Mouse (Mus musculus): Measurements from ENCODE around the gene Cyp1a1. TPM values are rescaled to one million over a fixed set of nuclear protein-coding genes. Genes with fewer than 3 reads are reported as not detected.
"Not testable (repeated sequence)": the region's sequence is repeated elsewhere in the genome, so short reads cannot be mapped to it uniquely, and the experiment has no call there.

The Cyp1a1 gene
- total RNA-seq, 4 experiments from 2014 or later = 0.14 to 0.25 (median 0.19) TPM

DNA sequence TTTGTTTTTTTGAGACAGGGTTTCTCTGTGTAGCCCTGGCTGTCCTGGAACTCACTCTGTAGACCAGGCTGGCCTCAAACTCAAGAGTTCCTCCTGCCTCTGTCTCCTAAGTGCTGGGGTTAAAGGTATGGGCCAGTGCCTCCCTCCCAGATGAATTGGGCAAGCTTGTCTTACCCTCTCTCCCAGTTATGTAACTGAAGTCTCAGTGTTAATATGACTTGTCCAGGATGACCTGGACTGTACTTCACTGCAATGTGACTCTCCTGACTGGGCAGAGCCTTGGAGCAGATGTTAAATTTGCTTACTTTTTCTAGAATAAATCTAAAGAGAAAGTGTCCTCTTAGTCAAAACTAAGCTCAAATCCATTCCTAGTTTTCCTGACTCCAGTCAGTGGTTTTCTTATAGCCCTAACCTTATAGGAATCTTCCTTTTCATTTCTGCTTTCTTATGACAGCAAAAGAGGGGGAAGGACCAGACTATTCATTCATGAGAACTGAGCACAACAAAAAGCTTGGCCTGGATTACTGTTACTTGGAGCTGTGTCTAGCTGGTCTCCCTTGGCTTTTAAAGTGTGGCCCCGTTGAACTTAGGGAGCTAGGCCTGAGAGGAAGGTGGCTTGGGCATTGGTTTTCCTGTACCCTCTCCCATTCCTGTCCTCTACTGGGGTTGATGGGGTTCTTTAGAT is 10.9 kb downstream of the Cyp1a1 start:
- no peak for DNase-seq (ENCODE audit: low spot score in 2 of 2)

DNA sequence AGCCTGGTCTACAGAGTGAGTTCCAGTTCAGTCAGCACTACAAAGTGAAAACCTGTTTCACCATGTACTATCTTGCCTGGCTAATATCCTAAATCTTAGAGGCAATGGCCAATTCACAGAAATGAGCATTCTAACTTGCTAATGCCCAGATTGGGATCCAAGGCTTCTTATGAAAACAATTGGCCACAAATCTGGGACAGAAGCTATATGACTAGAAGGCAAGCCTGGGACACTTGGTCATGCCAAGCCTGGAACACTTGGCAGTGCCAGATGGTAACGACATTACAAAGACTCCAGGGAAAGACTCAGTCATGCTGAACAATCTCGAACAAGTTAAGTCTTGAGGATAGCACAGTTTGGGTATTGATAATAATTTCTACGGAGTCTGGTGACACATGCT is 18.8 kb downstream of the Cyp1a1 start:
- DNase-seq (ENCODE audit: low spot score in 2 of 2) = no peak

DNA sequence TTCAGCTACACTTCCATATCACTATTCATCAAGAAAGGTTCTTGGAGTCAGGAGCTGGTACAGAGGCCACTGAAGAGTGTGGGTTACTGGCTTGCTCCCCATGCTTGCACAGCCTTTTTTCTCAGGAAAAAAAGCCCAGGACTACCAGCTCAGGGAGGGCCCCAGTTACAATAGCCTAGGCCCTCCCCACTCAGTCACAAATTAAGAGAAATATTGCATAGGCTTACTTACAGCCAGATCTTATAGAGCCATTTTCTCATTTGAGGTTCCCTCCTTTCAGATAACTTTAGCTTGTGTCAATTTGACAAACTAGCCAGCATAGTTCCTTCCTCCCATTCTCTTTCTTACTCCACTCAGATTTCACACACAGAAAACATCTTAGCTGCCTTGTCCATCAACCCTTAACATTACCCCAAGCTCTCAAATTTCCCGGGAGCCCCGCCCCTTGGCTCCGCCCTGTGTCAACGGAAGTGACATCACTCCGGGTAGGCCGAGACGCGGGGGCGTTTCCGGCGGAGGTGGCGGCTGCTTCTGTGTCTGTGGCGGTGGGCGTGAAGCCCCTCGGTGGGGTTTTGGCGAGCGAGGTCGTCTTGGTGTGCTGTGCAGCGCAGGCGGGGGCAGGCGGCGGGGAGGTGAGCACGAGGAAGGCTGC is 20.5 kb downstream of the Cyp1a1 start, which contains the start of gene Edc3:
TSS of gene Edc3 (plus strand) at position 473 of the 652 bp plus-strand sequence.
- DNase-seq (ENCODE audit: low spot score in 2 of 2) = peak; percentile 65 to 76

DNA sequence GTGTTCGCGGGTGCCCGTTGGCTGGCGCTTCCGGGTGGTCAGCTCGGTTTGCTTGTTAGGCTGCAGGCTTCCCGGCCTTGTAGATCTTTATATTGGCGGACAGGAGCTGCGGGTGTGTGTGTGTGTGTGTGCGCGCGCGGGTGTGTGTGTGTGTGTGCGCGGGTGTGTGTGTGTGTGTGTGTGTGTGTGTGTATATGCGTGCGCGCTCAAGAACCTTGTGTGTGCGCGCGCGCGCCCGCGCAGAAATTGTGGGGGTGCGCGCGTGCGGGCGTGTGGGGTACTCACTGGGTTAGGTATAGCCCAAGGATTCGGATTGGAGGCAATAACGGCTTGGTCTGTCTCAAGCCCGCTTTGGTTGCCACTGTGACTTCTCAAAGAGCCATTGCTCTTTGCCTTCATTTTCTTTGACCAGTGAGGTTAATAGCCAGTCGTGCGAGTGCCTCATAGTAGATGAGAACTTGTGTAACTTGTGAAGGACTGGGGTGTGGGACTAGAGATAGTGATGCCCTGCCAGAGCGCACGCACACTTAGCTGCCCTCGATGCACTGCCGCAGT is 21.1 kb downstream of the Cyp1a1 start:
- DNase-seq (ENCODE audit: low spot score in 2 of 2) = peak; percentile 40 to 42

DNA sequence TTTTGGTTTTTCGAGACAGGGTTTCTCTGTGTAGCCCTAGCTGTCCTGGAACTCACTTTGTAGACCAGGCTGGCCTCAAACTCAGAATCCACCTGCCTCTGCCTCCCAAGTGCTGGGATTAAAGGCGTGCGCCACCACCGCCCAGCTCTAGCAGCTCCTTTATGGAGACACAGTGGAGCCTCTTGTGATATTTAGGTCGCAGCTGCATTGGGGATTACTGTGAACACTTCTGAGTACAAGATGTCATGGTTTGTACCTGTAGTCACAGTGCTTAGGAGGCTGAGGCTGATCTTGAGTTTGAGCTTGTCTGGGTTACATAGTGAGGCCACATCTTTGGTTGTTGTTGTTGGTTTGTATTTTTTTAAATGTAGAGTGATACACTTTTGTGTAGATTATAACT is 22.5 kb downstream of the Cyp1a1 start:
- DNase-seq (ENCODE audit: low spot score in 2 of 2) = not testable (repeated sequence)

DNA sequence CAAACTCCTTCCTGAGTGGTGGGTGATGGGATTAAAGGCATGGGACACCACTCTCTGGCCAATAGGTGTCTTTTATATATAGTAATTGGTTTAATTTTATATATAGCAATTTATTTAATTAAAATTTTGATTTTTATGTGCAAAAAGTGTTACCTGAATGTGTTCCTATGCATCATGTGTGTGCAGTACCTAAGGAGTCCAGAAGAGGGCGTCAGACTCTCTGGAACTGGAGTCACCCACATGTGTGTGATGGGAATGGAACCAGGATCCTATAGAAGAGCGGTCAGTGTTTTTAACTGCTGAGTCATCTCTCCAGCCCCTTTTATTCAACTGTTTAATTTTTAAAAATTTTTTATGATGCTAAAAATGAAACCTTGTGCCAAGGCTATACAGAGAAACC is 24.5 kb downstream of the Cyp1a1 start:
- no peak for DNase-seq (ENCODE audit: low spot score in 2 of 2)

DNA sequence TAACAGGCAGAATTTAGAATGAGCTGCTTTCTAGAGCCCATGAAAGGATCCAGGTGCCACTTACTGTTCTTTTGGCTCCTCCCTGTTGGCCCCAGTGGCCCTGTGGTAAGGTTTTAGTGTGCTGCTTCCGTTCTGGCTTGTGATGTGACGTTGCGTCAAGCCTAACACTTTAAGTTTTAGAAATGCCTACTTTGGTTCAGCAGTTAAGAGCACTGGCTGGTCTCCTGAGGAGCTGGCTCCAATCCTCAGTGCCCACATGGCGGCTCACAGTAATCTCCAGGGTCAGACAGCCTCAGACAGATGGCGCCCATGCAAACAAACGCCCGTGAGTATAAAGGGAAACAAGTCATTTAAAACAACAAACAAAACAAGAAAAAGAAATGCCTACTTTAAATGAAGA is 30.7 kb downstream of the Cyp1a1 start:
- DNase-seq (ENCODE audit: low spot score in 2 of 2) = no peak

DNA sequence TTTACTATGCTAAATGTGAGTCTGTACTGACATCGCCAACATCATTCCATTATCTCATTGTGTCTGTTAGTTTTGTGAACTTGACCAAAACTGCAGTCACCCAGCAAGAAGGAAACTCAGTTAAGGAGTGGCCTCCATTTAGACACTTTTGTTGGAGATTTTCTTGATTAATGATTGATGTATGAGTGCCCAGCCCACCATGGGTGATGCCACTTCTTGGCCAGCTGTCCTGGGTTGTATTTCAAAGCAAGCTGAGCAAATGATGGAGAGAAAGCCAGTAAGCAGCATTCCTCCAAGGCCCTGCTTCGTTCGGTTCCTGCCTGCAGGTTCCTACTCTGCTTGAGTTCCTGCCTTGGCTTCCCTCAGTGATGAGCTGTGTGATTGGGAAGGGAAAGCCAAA is 33.0 kb downstream of the Cyp1a1 start:
- no peak for DNase-seq (ENCODE audit: low spot score in 2 of 2)

DNA sequence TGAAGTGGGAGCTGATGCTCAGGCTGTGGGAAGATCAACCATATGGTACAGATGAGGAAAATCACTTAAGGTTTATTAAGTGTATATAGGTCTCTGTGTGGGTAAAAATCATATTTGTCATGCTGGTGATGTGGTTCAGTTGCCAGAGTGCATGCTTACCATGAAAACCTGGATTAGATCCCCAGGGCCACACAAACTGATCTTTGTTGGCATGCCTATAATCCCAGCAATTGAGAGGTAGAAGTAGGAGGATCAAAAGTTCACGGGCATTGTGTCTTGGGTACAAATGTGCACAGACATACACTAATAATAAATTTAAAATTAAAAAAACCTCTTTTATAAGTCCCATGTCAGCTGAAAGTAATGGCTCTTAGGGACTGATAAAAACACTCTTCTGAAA is 34.6 kb downstream of the Cyp1a1 start:
- no peak for DNase-seq (ENCODE audit: low spot score in 2 of 2)

DNA sequence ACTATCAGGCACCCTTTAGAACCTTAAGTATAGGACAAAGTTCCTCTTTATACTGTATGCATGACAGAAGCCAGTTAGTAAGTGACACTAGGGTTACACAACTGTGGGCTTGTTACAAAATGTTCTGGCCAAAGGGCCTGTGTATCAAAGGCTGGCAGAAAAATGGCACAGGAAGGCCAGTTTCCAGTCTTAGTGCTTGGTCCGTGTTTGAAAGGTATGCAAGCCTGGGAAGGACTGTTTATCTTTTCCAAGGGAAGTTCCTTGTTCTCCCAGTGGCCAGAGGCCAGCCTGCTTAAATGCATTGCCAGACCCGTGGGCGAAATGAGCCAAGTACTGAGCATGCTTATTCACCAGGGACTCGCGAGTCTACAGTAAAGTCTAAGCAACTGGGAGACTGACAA is 35.6 kb downstream of the Cyp1a1 start:
- DNase-seq (ENCODE audit: low spot score in 2 of 2) = peak; percentile 16 to 47

DNA sequence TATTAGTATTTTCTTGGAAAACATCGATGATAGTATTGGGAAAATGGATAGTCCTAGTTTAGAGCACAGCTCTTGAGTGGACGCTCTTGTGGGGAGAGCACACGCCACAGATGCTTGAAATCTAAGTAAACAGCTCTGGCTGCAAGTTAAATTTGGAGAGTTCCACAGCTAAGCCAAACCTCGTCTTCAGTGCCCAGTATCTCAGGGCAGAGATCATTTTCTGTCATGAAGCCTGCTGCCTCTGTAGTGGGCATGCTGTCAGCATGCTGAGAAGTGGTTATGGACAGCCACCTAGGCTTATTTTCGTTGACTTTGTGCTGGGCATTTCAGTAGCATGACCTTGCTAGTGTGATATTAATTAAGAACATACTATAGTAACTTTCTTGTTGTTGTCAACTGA is 36.1 kb downstream of the Cyp1a1 start:
- no peak for DNase-seq (ENCODE audit: low spot score in 2 of 2)

DNA sequence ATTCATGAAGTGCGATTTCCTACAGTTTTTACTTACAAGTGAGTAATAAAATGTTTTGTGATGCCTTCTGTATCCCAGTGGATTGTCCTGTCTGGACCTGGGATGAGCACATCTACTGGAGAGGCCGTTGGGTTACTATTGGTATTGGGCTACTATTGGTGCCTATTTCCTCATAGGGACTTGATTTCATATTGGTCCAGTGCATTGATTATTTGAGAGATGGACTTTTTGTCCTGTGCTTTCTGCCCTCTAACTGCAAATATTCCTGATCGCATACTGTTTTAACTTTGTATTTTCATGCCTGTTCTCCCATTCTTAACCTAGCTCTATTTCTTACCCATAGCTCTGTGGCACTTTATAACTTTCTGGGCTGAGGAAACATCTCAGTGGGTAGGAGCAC is 37.0 kb downstream of the Cyp1a1 start:
- no peak for DNase-seq (ENCODE audit: low spot score in 2 of 2)

DNA sequence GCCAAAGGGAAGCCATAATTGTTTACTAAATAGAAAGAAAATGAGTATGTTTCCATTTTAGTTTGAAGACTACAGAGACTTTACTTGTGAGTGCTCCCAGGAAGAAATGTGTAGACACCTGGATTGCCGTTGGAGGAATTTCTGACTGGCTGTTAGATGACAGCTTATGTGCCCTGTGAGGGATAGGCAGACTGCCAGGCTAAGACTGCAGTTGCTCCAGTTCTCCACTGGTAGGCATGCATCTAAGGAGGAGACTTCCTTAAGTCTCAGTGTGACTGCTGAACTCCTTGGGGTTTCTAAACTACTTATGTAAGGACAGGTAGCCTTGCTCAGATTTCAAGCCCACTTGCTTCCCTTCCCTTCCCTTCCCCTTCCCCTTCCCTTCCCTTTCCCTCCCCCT is 40.6 kb downstream of the Cyp1a1 start:
- no peak for DNase-seq (ENCODE audit: low spot score in 2 of 2)

DNA sequence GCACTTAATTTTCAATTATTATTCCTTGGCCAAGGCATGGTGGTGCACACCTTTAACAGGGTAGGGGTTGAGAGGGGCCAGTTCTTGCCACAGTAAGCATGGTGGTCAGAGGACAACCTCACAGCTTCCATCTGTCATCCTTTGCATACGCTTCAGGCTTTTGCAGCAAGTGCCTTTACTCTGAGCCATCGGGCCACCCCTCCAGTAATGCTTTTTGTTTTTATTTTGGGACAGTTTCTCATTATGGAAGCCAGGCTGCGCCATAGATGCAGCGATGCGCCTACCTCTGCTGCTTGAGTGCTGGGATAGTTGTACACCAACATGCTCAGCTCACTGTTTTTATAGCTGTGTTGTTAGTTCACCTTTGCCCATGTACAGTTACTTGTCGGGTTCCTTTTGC is 45.9 kb downstream of the Cyp1a1 start:
- DNase-seq (ENCODE audit: low spot score in 2 of 2) = no peak

DNA sequence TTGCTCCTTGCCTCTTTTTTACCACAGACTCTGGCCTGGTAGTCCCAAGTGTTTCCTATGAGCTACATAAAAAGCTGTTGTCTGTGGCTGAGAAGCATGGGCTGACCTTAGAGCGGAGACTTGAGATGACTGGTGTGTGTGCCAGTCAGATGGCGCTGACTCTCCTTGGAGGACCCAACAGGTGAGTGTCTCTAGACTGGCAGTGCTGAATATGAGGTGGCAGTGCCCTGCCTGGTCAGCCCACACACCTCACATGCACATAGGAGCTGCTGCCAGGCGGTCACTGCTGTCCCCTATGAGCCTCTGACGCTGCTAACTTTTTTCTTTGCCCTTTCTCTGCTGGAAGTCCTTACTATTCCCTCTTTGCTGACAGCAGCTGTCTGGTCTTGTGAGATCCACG is 52.1 kb downstream of the Cyp1a1 start:
- DNase-seq (ENCODE audit: low spot score in 2 of 2) = no peak

DNA sequence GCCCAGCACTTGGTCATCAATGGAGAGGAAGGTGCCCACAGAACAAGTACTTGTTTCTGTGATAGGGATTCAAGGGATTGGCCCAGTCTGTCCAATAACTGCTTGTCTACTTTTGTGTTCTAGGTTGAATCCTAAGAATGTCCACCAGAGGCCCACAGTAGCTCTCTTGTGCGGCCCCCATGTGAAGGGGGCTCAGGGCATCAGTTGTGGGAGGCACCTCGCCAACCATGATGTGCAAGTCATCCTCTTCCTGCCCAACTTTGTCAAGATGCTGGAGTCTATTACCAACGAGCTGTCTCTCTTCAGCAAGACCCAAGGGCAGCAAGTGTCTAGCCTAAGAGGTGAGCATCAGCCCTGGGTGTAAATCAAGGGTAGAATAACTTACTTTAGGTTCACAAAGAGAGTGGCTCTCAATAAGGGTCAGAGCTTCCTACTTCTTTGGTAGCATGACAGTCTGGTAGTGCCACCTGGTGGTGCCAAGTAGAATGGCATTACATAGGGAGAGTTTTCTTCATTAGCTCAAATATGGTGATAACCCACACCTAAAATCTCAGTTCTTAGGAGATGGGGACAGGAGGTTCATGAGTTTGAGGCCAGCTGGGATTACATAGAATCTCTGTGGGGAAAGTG is 56.8 kb downstream of the Cyp1a1 start:
- DNase-seq (ENCODE audit: low spot score in 2 of 2) = no peak

DNA sequence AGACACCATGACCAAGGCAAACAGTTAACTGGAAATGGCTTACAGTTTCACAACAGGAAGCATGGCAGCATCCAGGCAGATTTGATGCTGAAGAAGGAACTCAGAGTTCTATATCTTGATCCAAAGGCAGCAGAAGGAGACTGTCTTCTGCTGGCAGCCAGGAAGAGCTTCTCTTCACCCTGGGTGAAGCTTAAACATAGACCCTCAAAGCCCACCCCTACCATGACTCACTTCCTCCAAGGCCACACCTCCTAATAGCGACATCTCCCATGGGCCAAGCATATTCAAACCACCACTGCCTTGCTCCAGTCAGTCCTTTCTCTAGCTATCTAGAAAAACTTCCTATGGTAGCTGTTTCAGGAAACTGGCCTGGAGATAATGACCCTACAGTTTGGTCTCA is 59.3 kb downstream of the Cyp1a1 start:
- no peak for DNase-seq (ENCODE audit: low spot score in 2 of 2)

DNA sequence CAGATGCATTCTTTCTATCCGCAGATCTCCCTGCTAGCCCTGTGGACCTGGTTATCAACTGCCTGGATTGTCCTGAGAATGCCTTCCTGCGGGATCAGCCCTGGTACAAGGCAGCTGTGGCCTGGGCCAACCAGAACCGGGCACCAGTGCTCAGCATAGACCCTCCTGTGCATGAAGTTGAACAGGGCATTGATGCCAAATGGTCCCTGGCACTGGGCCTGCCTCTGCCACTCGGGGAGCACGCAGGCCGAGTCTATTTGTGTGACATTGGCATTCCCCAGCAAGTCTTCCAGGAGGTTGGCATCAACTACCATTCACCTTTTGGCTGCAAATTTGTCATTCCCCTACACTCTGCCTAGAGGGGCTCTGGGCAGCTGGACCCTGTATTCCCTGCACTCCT is 60.4 kb downstream of the Cyp1a1 start:
- no peak for DNase-seq (ENCODE audit: low spot score in 2 of 2)

DNA sequence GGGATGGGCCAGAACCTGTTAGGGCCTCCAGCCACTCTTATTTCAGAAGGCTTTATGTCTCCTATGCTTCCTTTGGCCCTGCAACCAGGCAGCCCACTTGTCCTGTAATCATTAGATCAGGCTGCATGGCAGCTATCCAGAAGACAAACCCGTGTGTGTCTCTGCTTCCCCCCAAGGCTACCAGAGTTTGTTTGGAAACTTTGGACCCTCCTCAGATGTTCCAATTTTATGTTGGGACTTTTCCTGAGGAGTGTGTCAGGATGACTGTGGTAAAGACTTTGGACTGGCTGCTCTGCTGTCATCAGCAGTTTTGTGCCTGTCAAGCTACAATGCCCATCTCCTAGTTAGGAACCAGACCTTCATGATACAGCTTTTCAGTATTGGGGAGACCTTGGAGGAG is 61.1 kb downstream of the Cyp1a1 start:
- no peak for DNase-seq (ENCODE audit: low spot score in 2 of 2)

DNA sequence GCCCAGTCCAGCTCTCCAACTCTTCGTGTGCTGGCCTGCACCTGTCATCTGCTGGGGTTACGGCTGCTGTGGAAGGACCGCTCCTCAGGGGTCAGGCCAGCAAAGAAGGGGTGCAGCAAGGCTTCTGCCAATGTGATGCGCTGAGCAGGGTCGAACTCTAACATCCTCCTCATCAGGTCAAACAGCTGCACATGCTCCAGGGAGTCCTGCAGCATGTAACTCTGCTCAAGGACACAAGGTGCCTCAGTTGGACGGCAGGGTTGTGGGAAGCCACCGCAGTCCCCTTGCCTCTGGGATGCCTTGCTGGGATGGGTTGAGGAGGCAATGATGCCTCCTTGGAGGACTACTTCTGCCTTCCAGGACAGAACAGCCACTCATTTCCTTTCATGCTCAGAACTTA is 63.2 kb downstream of the Cyp1a1 start:
- no peak for DNase-seq (ENCODE audit: low spot score in 2 of 2)
